23 mouse cellular contexts compared by ENCODE assay signal in the genomic region with DNA sequence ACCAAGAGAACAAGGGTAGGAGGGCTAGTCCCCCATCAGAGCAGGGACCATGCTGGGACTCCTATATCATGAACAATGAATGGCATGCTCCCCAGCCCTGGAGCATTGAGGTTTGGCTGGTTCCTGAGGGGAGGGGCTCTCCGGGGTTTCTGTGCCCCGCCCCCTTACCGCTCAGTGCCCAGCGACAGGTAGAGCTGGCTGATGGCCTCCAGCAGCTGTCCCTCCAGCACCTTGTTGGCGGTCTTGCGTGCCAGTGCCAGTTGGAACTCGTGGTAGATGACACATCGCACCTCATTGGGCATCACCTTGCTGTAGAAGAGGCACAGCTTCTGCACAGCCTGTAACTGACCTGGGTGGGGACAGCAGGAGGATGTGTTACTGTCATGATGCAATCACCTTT. TPM values are rescaled to one million over a fixed set of nuclear protein-coding genes. Genes with fewer than 3 reads are reported as not detected.
DNase-seq lines count a peak whose midpoint lies in the region; ATAC-seq lines count a peak whose summit lies in the region.
"Had no signal": no experiment of that assay in that cellular context is flagged by ENCODE, and none has a peak within 500 bp of the region (broad histone marks: within the 10 kb centered on the region; RNA-seq: fewer than 3 reads in every experiment).

No protein-coding gene starts in this region.

- ATAC-seq in lung, embryonic 15.5 days (ENCODE audit: borderline replicate concordance, extremely low read depth, low FRiP score, low TSS enrichment), result 0 out of 2 replicates have a peak, but pooled peaks have one; percentile 16
- 0 out of 2 replicates have a peak, but pooled peaks have one; percentile 21 for ATAC-seq in megakaryocyte, adult 5-6 weeks (ENCODE audit: poor library complexity, severe bottlenecking)
- ATAC-seq in hindbrain, embryonic 12.5 days (ENCODE audit: low FRiP score), result no peak
- ATAC-seq: activated CD4-positive, CD25-positive, alpha-beta regulatory T cell, adult 4 months; CD4-positive, CD25-positive, alpha-beta regulatory T cell, adult 4 months; Patski had no signal

- H3K27me3 ChIP-seq in lung, embryonic 15.5 days, result no peaks in the 10 kb centered on the region
- H3K27me3 ChIP-seq in megakaryocyte, embryonic 14.5 days (replicated peaks), result peaks cover 81% of the 10 kb centered on the region
- no peaks in the 10 kb centered on the region for H3K27me3 ChIP-seq in hindbrain, embryonic 12.5 days
- H3K27me3 ChIP-seq: CH12.LX, Patski had no signal

- H3K4me2 ChIP-seq in lung, embryonic 15.5 days, result no peak overlapping the region
- H3K4me2 ChIP-seq in hindbrain, embryonic 12.5 days (replicated peaks), result no peak overlapping the region

- no peaks in the 10 kb centered on the region for H3K36me3 ChIP-seq in lung, embryonic 15.5 days
- H3K36me3 ChIP-seq in megakaryocyte, embryonic 14.5 days (replicated peaks; ENCODE audit: low read length), result peaks cover 4% of the 10 kb centered on the region
- H3K36me3 ChIP-seq in hindbrain, embryonic 12.5 days, result no peaks in the 10 kb centered on the region
- H3K36me3 ChIP-seq: G1E had no signal

- 71% methylated on average over 8 of the region's 8 CpGs for WGBS in lung, embryonic 15.5 days
- 81% methylated on average over 8 of the region's 8 CpGs for WGBS in hindbrain, embryonic 12.5 days

- no peak overlapping the region for H3K27ac ChIP-seq in lung, embryonic 15.5 days
- no peak overlapping the region; the same call in 1 of the 2 replicates for H3K27ac ChIP-seq in hindbrain, embryonic 12.5 days

- peak; percentile 91 for DNase-seq in heart, adult 11 months
- DNase-seq in heart, postnatal 10 days, result no peak
- no peak for DNase-seq in lung, adult 18-20 months
- DNase-seq in neural tube, embryonic 10.5 days (ENCODE audit: extremely low spot score, low spot score), result no peak
- DNase-seq: adrenal gland, adult 2 months; adrenal gland, adult 8-10 months; adrenal gland, postnatal 10 days; adrenal gland, postnatal 14 days; adrenal gland, postnatal 25 days; adrenal gland, postnatal 36 days; B cell, adult 2 months; cerebellum, adult 11 months; cerebellum, adult 11-12 months had no signal

- intact Hi-C loops in heart, postnatal 10 days (cut with DNase I), result loop anchor here (5.0 kb wide), 1 partner anchor 154 kb away; no protein-coding TSS in a partner anchor

- H3K4me3 ChIP-seq in lung, embryonic 15.5 days, result no peak overlapping the region
- H3K4me3 ChIP-seq in megakaryocyte, embryonic 14.5 days (replicated peaks), result peak overlapping the region; percentile 57
- no peak overlapping the region for H3K4me3 ChIP-seq in hindbrain, embryonic 12.5 days

- H3K9ac ChIP-seq in lung, embryonic 15.5 days, result no peak overlapping the region
- no peak overlapping the region for H3K9ac ChIP-seq in hindbrain, embryonic 12.5 days

- no peaks in the 10 kb centered on the region for H3K9me3 ChIP-seq in lung, embryonic 15.5 days
- H3K9me3 ChIP-seq in megakaryocyte, embryonic 14.5 days, result no peaks in the 10 kb centered on the region
- H3K9me3 ChIP-seq in hindbrain, embryonic 12.5 days (replicated peaks), result no peaks in the 10 kb centered on the region
- H3K9me3 ChIP-seq: G1E had no signal

- no peaks in the 10 kb centered on the region for H3K4me1 ChIP-seq in lung, embryonic 15.5 days
- H3K4me1 ChIP-seq in megakaryocyte, embryonic 14.5 days, result no peaks in the 10 kb centered on the region
- H3K4me1 ChIP-seq in hindbrain, embryonic 12.5 days, result no peaks in the 10 kb centered on the region

RNA-seq across cellular contexts. Expression of gene Htra3, which starts 23.6 kb away (rescaled TPM):
- 10 to 100 TPM; 69.0 to 86.6 TPM for total RNA-seq in heart, postnatal 10 days (2021)
- 26.0 and 29.2 TPM in 2 replicates for polyA plus RNA-seq in lung, embryonic 15.5 days (2015; fragmentation: Nextera tagmentation; extraction: Ambion mirVana)
- total RNA-seq in megakaryocyte, adult 5-6 weeks (2015), result 0.04 TPM in 1 of 2 replicates, not detected in the other
- total RNA-seq in megakaryocyte, adult 5-6 weeks (2017), result not detected in 2 replicates
- 1.2 and 1.9 TPM in 2 replicates for polyA plus RNA-seq in megakaryocyte, embryonic 14.5 days (2012; ENCODE audit: insufficient read depth, low replicate concordance)
- polyA plus RNA-seq in hindbrain, embryonic 12.5 days (2016; fragmentation: Nextera tagmentation; extraction: Ambion mirVana), result 7.3 and 9.7 TPM in 2 replicates
- total RNA-seq: CH12.LX, G1E, MEL had no signal
- polyA plus RNA-seq: activated CD4-positive, CD25-positive, alpha-beta regulatory T cell, adult 4 months; CD4-positive, CD25-positive, alpha-beta regulatory T cell, adult 4 months; G1E had no signal

RNA-seq across cellular contexts. Expression of gene Sh3tc1, which starts 36.6 kb away (rescaled TPM):
- total RNA-seq in heart, postnatal 10 days (2021), result 10 to 100 TPM; 14.7 to 17.4 TPM
- 11.0 and 11.6 TPM in 2 replicates for polyA plus RNA-seq in lung, embryonic 15.5 days (2015; fragmentation: Nextera tagmentation; extraction: Ambion mirVana)
- total RNA-seq in megakaryocyte, adult 5-6 weeks (2015), result 6.6 and 6.8 TPM in 2 replicates
- 13.1 and 14.4 TPM in 2 replicates for total RNA-seq in megakaryocyte, adult 5-6 weeks (2017)
- polyA plus RNA-seq in megakaryocyte, embryonic 14.5 days (2012; ENCODE audit: insufficient read depth, low replicate concordance), result 1.7 and 2.6 TPM in 2 replicates
- 4.0 and 4.7 TPM in 2 replicates for polyA plus RNA-seq in hindbrain, embryonic 12.5 days (2016; fragmentation: Nextera tagmentation; extraction: Ambion mirVana)
- total RNA-seq: MEL had no signal

RNA-seq across cellular contexts. Expression of gene Ablim2, which starts 54.5 kb away (rescaled TPM):
- 10 to 100 TPM in 1 of 2 experiments, 1 to 10 TPM in 1; 9.9 to 12.6 TPM for total RNA-seq in heart, postnatal 10 days (2021)
- polyA plus RNA-seq in lung, embryonic 15.5 days (2015; fragmentation: Nextera tagmentation; extraction: Ambion mirVana), result 0.27 and 0.62 TPM in 2 replicates
- total RNA-seq in megakaryocyte, adult 5-6 weeks (2015), result 0.04 TPM in 1 of 2 replicates, not detected in the other
- not detected in 2 replicates for total RNA-seq in megakaryocyte, adult 5-6 weeks (2017)
- polyA plus RNA-seq in megakaryocyte, embryonic 14.5 days (2012; ENCODE audit: insufficient read depth, low replicate concordance), result 0.28 TPM in 1 of 2 replicates, not detected in the other
- polyA plus RNA-seq in hindbrain, embryonic 12.5 days (2016; fragmentation: Nextera tagmentation; extraction: Ambion mirVana), result 3.7 and 3.9 TPM in 2 replicates
- total RNA-seq: MEL had no signal
- polyA plus RNA-seq: G1E had no signal
